Mouse (Mus musculus): ENCODE measurements at regions not wholly inside any gene's neighbourhood (a gene's known extent, or its start where the extent isn't known, plus 50 kb on each side); places are given as distances from the start of the nearest gene placed in this dataset.

DNA sequence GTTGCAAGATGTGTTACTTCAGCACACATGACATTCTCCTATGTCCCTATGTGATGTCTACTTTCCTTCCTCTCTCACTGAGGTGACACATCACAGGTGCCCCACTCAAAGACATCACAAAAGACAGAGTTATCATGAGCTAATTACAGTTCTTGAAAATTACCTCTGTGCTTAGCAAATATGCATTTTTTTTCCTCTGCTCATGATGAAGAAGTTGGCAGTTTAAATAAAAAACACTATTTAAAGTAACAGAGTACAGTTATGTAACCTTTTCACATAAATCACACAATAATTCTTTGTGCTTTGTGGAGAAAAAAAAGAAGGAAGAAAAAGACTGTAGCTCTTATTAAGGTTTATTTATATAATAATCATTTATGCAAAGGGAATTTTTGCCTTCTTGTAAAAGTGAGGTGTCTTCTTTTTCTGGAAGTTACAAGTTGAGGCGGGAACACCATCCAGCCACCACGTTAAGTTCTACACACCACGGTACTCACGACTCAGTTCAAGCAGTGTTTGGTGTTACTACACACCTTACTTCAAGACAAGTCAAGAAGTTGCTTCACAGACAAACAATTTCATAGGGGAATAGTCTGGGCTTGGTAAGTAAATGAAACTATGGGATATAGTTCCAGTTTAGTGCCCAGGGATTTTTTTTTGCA lies 193.0 kb upstream of the Cited2 start:
- no peak for TF ChIP-seq POLR2A (IDR thresholded peaks at IDR 0.05; ENCODE audit: low read depth, low read length)
- no peak for TF ChIP-seq CTCF (IDR thresholded peaks at IDR 0.05; ENCODE audit: borderline replicate concordance, insufficient read depth, low read length)
